Mouse (Mus musculus): ENCODE data around the gene Abi3bp. TPM values are rescaled to one million over a fixed set of nuclear protein-coding genes. Genes with fewer than 3 reads are reported as not detected.

The Abi3bp gene
- 1 to 10 TPM in 1 of 26 experiments, under 1 TPM in 1, not detected in 24; 0.16 to 5.0 TPM for total RNA-seq (2018; cell fraction: chromatin; rRNA removed)
- under 1 TPM in 2 of 26 experiments, not detected in 24; 0.04 to 0.06 TPM for total RNA-seq (2018; cell fraction: cytosol; rRNA removed)
- total RNA-seq (2018; cell fraction: nucleus; rRNA removed), result 1 to 10 TPM in 1 of 26 experiments, under 1 TPM in 3, not detected in 22; 0.16 to 1.3 (median 0.23) TPM
- polyA plus RNA-seq (2018), result not detected in 3 replicates

GRCm38 (mm10) chr16:56477677-56478574 is at the start of gene Abi3bp:
Abi3bp (plus strand) TSS chr16:56477878.
- H3K4me3 ChIP-seq (ENCODE audit: inconsistent target), result no peak within 1 kb of the TSS
- H3K27ac ChIP-seq, result no peak within 1 kb of the TSS
- no peaks in the 10 kb centered on the region for H3K79me2 ChIP-seq (ENCODE audit: inconsistent target)
- no peaks in the 10 kb centered on the region for H3K36me3 ChIP-seq (ENCODE audit: inconsistent target)
- WGBS (ENCODE audit: missing documents), result 23% methylated on average over 11 of the region's 11 CpGs

GRCm38 (mm10) chr16:56435293-56436185 is 42.1 kb upstream of the Abi3bp start:
- Histone ChIP-seq H3K36me3 (ENCODE audit: inconsistent target) (no peaks in the 10 kb centered on the region), H3K79me2 (ENCODE audit: inconsistent target) (no peaks in the 10 kb centered on the region), H3K4me3 (ENCODE audit: inconsistent target) (no peak overlapping the region), H3K27ac (no peak overlapping the region)
- WGBS (ENCODE audit: missing documents), result 61% methylated on average over 4 of the region's 4 CpGs

DNA sequence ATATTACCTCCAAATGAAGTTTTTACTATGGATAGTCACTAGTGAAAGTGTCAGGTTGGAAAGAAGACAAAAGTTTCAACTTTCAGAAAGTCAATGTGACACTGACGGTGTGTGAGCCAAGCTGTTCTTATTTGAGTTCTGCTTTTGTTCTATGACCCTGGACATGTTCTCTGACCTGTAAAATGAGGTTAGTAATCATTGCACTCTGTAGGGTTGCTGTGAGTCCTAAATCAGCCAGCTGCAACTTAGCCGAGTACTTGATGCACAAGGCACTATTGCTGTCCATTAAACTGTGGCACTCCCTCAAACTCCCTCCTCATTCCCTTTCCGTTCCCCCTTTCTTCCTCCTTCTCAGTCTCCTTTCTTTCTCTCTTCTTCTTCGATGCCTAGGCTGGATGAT is 37.4 kb upstream of the Abi3bp start:
- Histone ChIP-seq H3K36me3 (ENCODE audit: inconsistent target) (no peaks in the 10 kb centered on the region), H3K79me2 (ENCODE audit: inconsistent target) (no peaks in the 10 kb centered on the region), H3K27ac (no peak overlapping the region), H3K4me3 (ENCODE audit: inconsistent target) (no peak overlapping the region)
- 86% methylated on average over 4 of the region's 4 CpGs for WGBS (ENCODE audit: missing documents)

- 71% methylated on average over 5 of the region's 5 CpGs for WGBS (ENCODE audit: missing documents)
- no peak overlapping the region for H3K4me3 ChIP-seq (ENCODE audit: inconsistent target)
- no peaks in the 10 kb centered on the region for H3K36me3 ChIP-seq (ENCODE audit: inconsistent target)
- no peak overlapping the region for H3K27ac ChIP-seq
- no peaks in the 10 kb centered on the region for H3K79me2 ChIP-seq (ENCODE audit: inconsistent target)
These were observed 36.6 kb upstream of the Abi3bp start for GRCm38 (mm10) chr16:56441113-56441512.

- H3K36me3 ChIP-seq (ENCODE audit: inconsistent target), result no peaks in the 10 kb centered on the region
- H3K27ac ChIP-seq, result no peak overlapping the region
- WGBS (ENCODE audit: missing documents), result 71% methylated on average over 7 of the region's 7 CpGs
These were observed 35.9 kb upstream of the Abi3bp start for GRCm38 (mm10) chr16:56441658-56442344.

DNA sequence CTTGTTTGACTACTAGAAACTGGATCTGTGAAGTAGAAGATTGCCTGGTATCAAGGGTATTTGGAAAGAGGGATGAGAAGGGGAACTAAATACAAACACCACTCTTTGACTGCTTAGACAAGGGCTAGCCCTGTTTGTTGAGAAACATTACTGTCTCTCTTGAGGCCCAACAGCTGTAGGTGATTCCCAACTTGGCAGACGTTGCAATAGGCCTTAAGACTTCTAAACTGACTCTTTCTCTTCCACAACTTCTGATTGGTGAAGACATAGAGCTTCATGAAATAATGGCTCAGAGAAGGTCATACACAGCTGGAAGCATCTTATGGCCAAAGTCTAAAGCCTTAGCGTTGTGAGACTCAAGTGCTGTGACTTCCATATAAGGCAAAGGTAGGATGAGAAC is 26.2 kb upstream of the Abi3bp start:
- no peak overlapping the region for H3K4me3 ChIP-seq (ENCODE audit: inconsistent target)
- no peaks in the 10 kb centered on the region for H3K36me3 ChIP-seq (ENCODE audit: inconsistent target)
- WGBS (ENCODE audit: missing documents), result 75% methylated on average over 2 of the region's 2 CpGs
- H3K27ac ChIP-seq, result no peak overlapping the region
- H3K79me2 ChIP-seq (ENCODE audit: inconsistent target), result no peaks in the 10 kb centered on the region

More at GRCm38 (mm10) chr16:56441658-56442344, 35.9 kb upstream of the Abi3bp start:
- no peak overlapping the region for H3K4me3 ChIP-seq (ENCODE audit: inconsistent target)
- no peaks in the 10 kb centered on the region for H3K79me2 ChIP-seq (ENCODE audit: inconsistent target)

DNA sequence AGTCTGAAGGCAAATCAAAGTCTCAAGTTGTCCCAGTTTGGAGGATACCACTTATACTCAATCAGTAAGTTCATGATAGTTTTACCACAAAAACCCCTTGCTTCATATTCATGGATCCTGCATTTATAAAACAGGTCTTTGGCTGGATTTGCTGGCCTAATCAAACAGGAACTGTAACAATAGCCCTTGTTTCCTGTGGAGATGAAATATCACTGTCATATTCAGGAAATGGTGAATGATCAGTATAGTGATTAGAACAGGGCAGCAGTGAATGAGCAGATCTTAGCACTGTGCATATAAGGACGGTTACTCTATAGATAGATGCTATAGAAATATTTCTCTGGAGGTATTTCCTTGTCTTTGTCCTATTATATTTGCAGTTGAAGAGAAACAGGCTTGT is 25.8 kb upstream of the Abi3bp start:
- 33% methylated on average over 1 of the region's 1 CpGs for WGBS (ENCODE audit: missing documents)
- no peak overlapping the region for H3K4me3 ChIP-seq (ENCODE audit: inconsistent target)
- H3K27ac ChIP-seq, result no peak overlapping the region

GRCm38 (mm10) chr16:56458052-56458754 is 19.5 kb upstream of the Abi3bp start:
- H3K4me3 ChIP-seq (ENCODE audit: inconsistent target), result no peak overlapping the region
- no peaks in the 10 kb centered on the region for H3K36me3 ChIP-seq (ENCODE audit: inconsistent target)
- 85% methylated on average over 8 of the region's 8 CpGs for WGBS (ENCODE audit: missing documents)
- H3K79me2 ChIP-seq (ENCODE audit: inconsistent target), result no peaks in the 10 kb centered on the region
- H3K27ac ChIP-seq, result no peak overlapping the region

More for the DNA sequence above, 25.8 kb upstream of the Abi3bp start:
- H3K79me2 ChIP-seq (ENCODE audit: inconsistent target), result no peaks in the 10 kb centered on the region
- no peaks in the 10 kb centered on the region for H3K36me3 ChIP-seq (ENCODE audit: inconsistent target)

DNA sequence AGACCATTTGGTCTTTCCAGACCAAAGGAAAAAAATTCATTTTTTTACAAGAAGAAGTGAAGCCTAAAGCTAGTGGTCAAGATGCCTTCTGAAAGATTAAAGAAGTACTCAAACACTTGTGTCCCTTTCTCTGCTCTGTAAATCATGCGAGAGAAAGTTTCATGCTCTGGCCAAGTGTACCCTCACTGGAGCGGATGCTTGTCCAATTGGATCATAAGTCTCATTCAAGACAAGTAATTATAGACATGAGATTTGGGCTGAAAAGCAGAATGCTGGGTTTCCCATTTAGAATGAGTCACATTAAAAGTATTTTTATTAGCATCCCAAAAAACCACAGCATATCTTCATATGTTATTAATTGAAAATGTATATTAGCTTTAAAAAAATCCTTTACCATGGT is 4.5 kb upstream of the Abi3bp start:
- Histone ChIP-seq H3K4me3 (ENCODE audit: inconsistent target) (no peak overlapping the region), H3K79me2 (ENCODE audit: inconsistent target) (no peaks in the 10 kb centered on the region), H3K27ac (no peak overlapping the region), H3K36me3 (ENCODE audit: inconsistent target) (no peaks in the 10 kb centered on the region)
- WGBS (ENCODE audit: missing documents), result 90% methylated on average over 2 of the region's 2 CpGs

GRCm38 (mm10) chr16:56475676-56476075 is 2.0 kb upstream of the Abi3bp start:
- H3K36me3 ChIP-seq (ENCODE audit: inconsistent target), result no peaks in the 10 kb centered on the region
- H3K79me2 ChIP-seq (ENCODE audit: inconsistent target), result no peaks in the 10 kb centered on the region
- no peak overlapping the region for H3K4me3 ChIP-seq (ENCODE audit: inconsistent target)
- 96% methylated on average over 5 of the region's 5 CpGs for WGBS (ENCODE audit: missing documents)
- no peak overlapping the region for H3K27ac ChIP-seq

- Histone ChIP-seq H3K4me3 (ENCODE audit: inconsistent target) (no peak overlapping the region), H3K27ac (no peak overlapping the region), H3K36me3 (ENCODE audit: inconsistent target) (no peaks in the 10 kb centered on the region), H3K79me2 (ENCODE audit: inconsistent target) (no peaks in the 10 kb centered on the region)
- 44% methylated on average over 11 of the region's 12 CpGs for WGBS (ENCODE audit: missing documents)
These were observed 1.0 kb downstream of the Abi3bp start for GRCm38 (mm10) chr16:56478575-56479191.

- H3K4me3 ChIP-seq (ENCODE audit: inconsistent target), result no peak overlapping the region
- H3K36me3 ChIP-seq (ENCODE audit: inconsistent target), result no peaks in the 10 kb centered on the region
- 10% methylated on average over 10 of the region's 10 CpGs for WGBS (ENCODE audit: missing documents)
- no peaks in the 10 kb centered on the region for H3K79me2 ChIP-seq (ENCODE audit: inconsistent target)
- H3K27ac ChIP-seq, result no peak overlapping the region
These were observed 5.8 kb downstream of the Abi3bp start for GRCm38 (mm10) chr16:56483466-56483865.

DNA sequence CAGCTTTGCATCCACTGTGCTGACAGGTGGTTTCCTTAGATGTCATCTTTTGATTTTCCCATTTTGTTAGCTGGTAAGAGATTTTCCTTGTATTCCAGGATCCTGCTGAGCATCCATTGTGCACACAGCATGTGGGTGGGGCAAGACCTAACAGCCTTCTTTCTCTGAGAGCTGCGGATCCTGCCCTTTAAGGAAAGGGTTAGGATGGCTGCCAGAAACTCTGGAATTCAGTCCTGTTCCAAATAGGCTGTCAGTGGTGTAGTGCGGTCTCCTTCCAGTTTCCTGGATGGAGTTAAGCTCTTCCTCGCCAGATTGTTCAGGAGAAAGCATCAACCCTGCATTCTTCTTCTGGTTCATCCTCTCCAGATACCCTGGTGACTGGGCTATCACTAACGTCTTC is 8.8 kb downstream of the Abi3bp start:
- WGBS (ENCODE audit: missing documents), result 95% methylated on average over 4 of the region's 4 CpGs
- H3K4me3 ChIP-seq (ENCODE audit: inconsistent target), result no peak overlapping the region
- H3K27ac ChIP-seq, result no peak overlapping the region
- no peaks in the 10 kb centered on the region for H3K79me2 ChIP-seq (ENCODE audit: inconsistent target)
- H3K36me3 ChIP-seq (ENCODE audit: inconsistent target), result no peaks in the 10 kb centered on the region
